Mouse (Mus musculus) heart, postnatal 0 days (tissue): ENCODE measurements around the gene Hoxa5. TPM values are rescaled to one million over a fixed set of nuclear protein-coding genes. Genes with fewer than 3 reads are reported as not detected.
A peak's percentile ranks its signal among the peaks of the same experiment; 100 is the strongest.

Experiments used
- ATAC-seq: fragments of 200-750 bp; cut with Nextera tagmentation; 2 replicates; pipeline ENCODE4 v1.8.0; 2017; ENCODE audit warnings: low read depth, moderate number of reproducible peaks, moderate library complexity; ENCODE audit not compliant: insufficient read depth
- DNase-seq: peaks from one replicate; pipeline ENCODE4 v3.0.0-alpha.2; 2016; ENCODE audit warnings: low spot score
- H3K27ac ChIP-seq: fragments of 300-500 bp; sonication (generic); 2 replicates; pipeline ENCODE4 v1.5.1; 2014; ENCODE audit warnings: low read depth, mild to moderate bottlenecking
- H3K27me3 ChIP-seq: fragments of 300-500 bp; sonication (generic); 2 replicates; pipeline ENCODE4 v1.6.1; 2014; ENCODE audit warnings: low read length, mixed read lengths; ENCODE audit not compliant: control insufficient read depth, insufficient read depth
- H3K36me3 ChIP-seq: fragments of 300-500 bp; sonication (generic); replicated peaks from 2 replicates; pipeline ENCODE4 v1.6.1; 2014; ENCODE audit warnings: low read length, mixed read lengths; ENCODE audit not compliant: control insufficient read depth, insufficient read depth
- H3K4me1 ChIP-seq: fragments of 300-500 bp; sonication (generic); 2 replicates; pipeline ENCODE4 v1.6.1; 2014; ENCODE audit warnings: antibody characterized with exemption; ENCODE audit not compliant: control insufficient read depth, insufficient read depth
- H3K4me2 ChIP-seq: fragments of 300-500 bp; sonication (generic); 2 replicates; pipeline ENCODE4 v1.6.1; 2014; ENCODE audit warnings: low read depth, mild to moderate bottlenecking, low read length, moderate library complexity
- H3K4me3 ChIP-seq: fragments of 300-500 bp; sonication (generic); 2 replicates; pipeline ENCODE4 v1.5.1; 2014; ENCODE audit warnings: low read depth, low read length
- H3K9ac ChIP-seq: fragments of 300-500 bp; sonication (generic); replicated peaks from 2 replicates; pipeline ENCODE4 v1.6.1; 2014; ENCODE audit warnings: low read depth, low read length, mixed read lengths
- H3K9me3 ChIP-seq: fragments of 300-500 bp; sonication (generic); replicated peaks from 2 replicates; pipeline ENCODE4 v1.6.1; 2016; ENCODE audit warnings: low read length; ENCODE audit not compliant: control insufficient read depth
- CTCF ChIP-seq: IDR thresholded peaks from 2 replicates; pipeline ENCODE4 v1.5.1; 2016; ENCODE audit warnings: antibody characterized with exemption, control low read depth, low read depth
- EP300 ChIP-seq: IDR thresholded peaks from 2 replicates; pipeline ENCODE4 v1.6.1; 2016; ENCODE audit warnings: antibody characterized with exemption, low read depth
- WGBS: fragments of 180-500 bp; shearing (Covaris S2); extraction: QIAGEN DNeasy Blood & Tissue Kit; methylation state at CpG from one replicate; pipeline ENCODE4 v1.1.7; 2014; 5-methylcytosine and 5-hydroxymethylcytosine counted together
- polyA plus RNA-seq: library from polyadenylated mRNA; unstranded; fragments of >200 nt; fragmentation: Nextera tagmentation; extraction: Ambion mirVana; gene quantifications from 2 replicates; pipeline ENCODE4 v1.2.1, GENCODE M21; 2015
- total RNA-seq: library from RNA; depleted of rRNA; stranded (reverse); fragments of >200 nt; gene quantifications from 2 replicates; pipeline ENCODE4 v1.2.3, GENCODE M21; 2014; ENCODE audit warnings: low replicate concordance

The Hoxa5 gene
- total and polyA plus RNA-seq, 2 experiments from 2014 or later: 0.36 to 3.5 TPM

GRCm38 (mm10) chr6:52190410-52190809, 14.0 kb downstream of the Hoxa5 start:
- 10% methylated on average over 23 of the region's 23 CpGs for WGBS
- TF ChIP-seq CTCF (no peak), EP300 (no peak)
- 0 out of 2 replicates have a peak, but pooled peaks cover 7% of the 10 kb centered on the region for H3K4me1 ChIP-seq
- H3K27me3 ChIP-seq: peaks cover 100% of the 10 kb centered on the region
- DNase-seq (no peak), ATAC-seq (no peak)
- peak overlapping the region; percentile 49 for H3K4me2 ChIP-seq
- no peak overlapping the region for H3K27ac ChIP-seq
- no peaks in the 10 kb centered on the region for H3K9me3 ChIP-seq
- peak overlapping the region; percentile 37 for H3K4me3 ChIP-seq
- no peak overlapping the region for H3K9ac ChIP-seq
- no peaks in the 10 kb centered on the region for H3K36me3 ChIP-seq

DNA sequence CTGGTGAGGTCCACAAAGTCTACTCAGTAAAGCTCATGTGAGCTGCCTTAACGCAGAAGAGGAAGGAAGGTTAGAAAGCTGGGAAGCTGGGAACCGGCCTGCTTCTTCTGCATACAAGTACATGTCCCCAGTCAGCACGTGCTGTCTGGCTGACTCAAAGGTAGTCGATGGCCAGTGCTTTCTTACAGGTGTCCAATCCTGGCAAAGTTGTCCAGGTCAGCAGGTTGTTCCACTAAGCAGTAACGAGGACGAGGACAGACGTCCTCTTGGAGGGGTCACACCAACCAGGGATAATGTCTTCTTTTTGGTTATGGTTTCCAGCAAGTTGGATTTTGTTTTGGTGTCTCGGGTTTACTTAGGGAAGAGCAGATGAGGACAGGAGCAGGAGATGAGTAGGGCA, 14.5 kb downstream of the Hoxa5 start:
- Histone ChIP-seq H3K4me2 (no peak overlapping the region), H3K36me3 (no peaks in the 10 kb centered on the region), H3K9ac (no peak overlapping the region), H3K27me3 (peaks cover 100% of the 10 kb centered on the region), H3K9me3 (no peaks in the 10 kb centered on the region), H3K27ac (no peak overlapping the region), H3K4me1 (0 out of 2 replicates have a peak, but pooled peaks cover 7% of the 10 kb centered on the region), H3K4me3 (no peak overlapping the region)
- 18% methylated on average over 8 of the region's 8 CpGs for WGBS
- ATAC-seq (no peak), DNase-seq (no peak)
- TF ChIP-seq EP300 (no peak), CTCF (no peak)

- Histone ChIP-seq H3K27me3 (peaks cover 100% of the 10 kb centered on the region), H3K4me1 (0 out of 2 replicates have a peak, but pooled peaks cover 7% of the 10 kb centered on the region), H3K9ac (no peak overlapping the region), H3K27ac (no peak overlapping the region), H3K36me3 (no peaks in the 10 kb centered on the region), H3K9me3 (no peaks in the 10 kb centered on the region), H3K4me3 (no peak overlapping the region), H3K4me2 (no peak overlapping the region)
- no peak for DNase-seq
- 23% methylated on average over 5 of the region's 5 CpGs for WGBS
- TF ChIP-seq EP300 (no peak), CTCF (no peak)
- ATAC-seq: no peak
These were observed 15.2 kb downstream of the Hoxa5 start for GRCm38 (mm10) chr6:52189172-52189591.

DNA sequence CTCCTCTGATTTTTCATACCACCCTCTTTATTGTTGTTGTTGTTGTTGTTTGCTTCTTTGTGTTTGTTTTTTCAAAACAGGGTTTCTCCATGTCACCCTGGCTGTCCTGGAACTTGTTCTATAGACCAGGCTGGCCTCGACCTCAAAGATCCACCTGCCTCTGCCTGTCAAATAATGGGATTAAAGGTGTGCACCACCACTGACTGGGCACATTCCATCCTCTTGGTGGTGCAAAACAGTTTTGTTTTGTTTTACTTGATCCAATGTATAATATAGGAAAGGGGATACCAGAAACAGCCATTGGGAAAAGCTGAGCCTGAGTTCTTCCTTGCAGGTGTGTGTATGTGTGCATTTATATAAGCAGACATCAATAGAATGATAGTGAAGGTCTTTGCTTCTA, 17.9 kb downstream of the Hoxa5 start:
- TF ChIP-seq EP300 (no peak), CTCF (no peak)
- ATAC-seq: no peak
- no peak overlapping the region for H3K9ac ChIP-seq
- H3K4me2 ChIP-seq: no peak overlapping the region
- no peak overlapping the region for H3K27ac ChIP-seq
- no peaks in the 10 kb centered on the region for H3K4me1 ChIP-seq
- peaks cover 100% of the 10 kb centered on the region for H3K27me3 ChIP-seq
- no peaks in the 10 kb centered on the region for H3K9me3 ChIP-seq
- no peak for DNase-seq
- H3K36me3 ChIP-seq: no peaks in the 10 kb centered on the region
- WGBS: 24% methylated on average over 1 of the region's 1 CpGs
- H3K4me3 ChIP-seq: no peak overlapping the region

DNA sequence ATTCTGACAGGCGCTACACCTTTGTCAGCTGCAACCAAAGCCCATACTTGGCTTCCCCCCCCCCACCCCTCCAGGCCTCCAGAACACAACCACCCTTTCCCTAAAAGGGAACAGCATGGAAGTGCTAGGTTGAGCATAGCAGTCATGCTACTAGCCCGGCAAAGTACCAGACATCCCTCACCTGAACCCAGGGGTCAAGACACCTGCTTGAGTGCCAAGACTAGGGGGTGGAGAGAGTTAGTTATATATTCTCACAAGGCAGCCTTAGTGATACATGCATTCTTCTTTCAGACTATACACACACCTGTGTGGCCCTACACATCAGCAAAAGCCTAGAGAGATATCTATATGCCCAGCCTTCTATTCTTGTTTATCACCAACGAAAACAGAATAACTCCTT, 18.6 kb downstream of the Hoxa5 start:
- ATAC-seq (no peak), DNase-seq (no peak)
- Histone ChIP-seq H3K27ac (no peak overlapping the region), H3K27me3 (peaks cover 100% of the 10 kb centered on the region), H3K36me3 (no peaks in the 10 kb centered on the region), H3K9ac (no peak overlapping the region), H3K9me3 (no peaks in the 10 kb centered on the region), H3K4me2 (no peak overlapping the region), H3K4me1 (no peaks in the 10 kb centered on the region), H3K4me3 (no peak overlapping the region)
- WGBS: 19% methylated on average over 3 of the region's 3 CpGs
- TF ChIP-seq CTCF (no peak), EP300 (no peak)

GRCm38 (mm10) chr6:52185222-52185621, 19.2 kb downstream of the Hoxa5 start:
- Histone ChIP-seq H3K27ac (no peak overlapping the region), H3K9me3 (no peaks in the 10 kb centered on the region), H3K36me3 (no peaks in the 10 kb centered on the region), H3K4me2 (no peak overlapping the region), H3K27me3 (peaks cover 100% of the 10 kb centered on the region), H3K4me1 (no peaks in the 10 kb centered on the region), H3K4me3 (no peak overlapping the region), H3K9ac (no peak overlapping the region)
- no peak for TF ChIP-seq EP300
- ATAC-seq: no peak
- WGBS: 6% methylated on average over 19 of the region's 19 CpGs
- DNase-seq: no peak
